Mouse (Mus musculus): ENCODE data around the gene Glod4. TPM values are rescaled to one million over a fixed set of nuclear protein-coding genes. Genes with fewer than 3 reads are reported as not detected.

Gene Glod4
- polyA plus RNA-seq, 1 experiment from 2014 or later: 122 TPM

- no peaks in the 10 kb centered on the region for H3K9me3 ChIP-seq (replicated peaks; ENCODE audit: control insufficient read depth, low read length)
- no peaks in the 10 kb centered on the region for H3K27me3 ChIP-seq (ENCODE audit: control insufficient read depth, insufficient read depth, low read length)
- ATAC-seq (replicated peaks; ENCODE audit: extremely low read depth, insufficient read depth, low FRiP score): no peak
- 52% methylated on average over 4 of the region's 4 CpGs for WGBS
- H3K27ac ChIP-seq (ENCODE audit: low read length): peak overlapping the region; percentile 25; the same call in 1 of the 2 replicates
- H3K4me1 ChIP-seq (ENCODE audit: control insufficient read depth, insufficient read depth, low read length): peaks cover 20% of the 10 kb centered on the region
- no peak overlapping the region for H3K4me3 ChIP-seq (ENCODE audit: low read length)
- no peak overlapping the region for H3K9ac ChIP-seq (ENCODE audit: low read length)
- H3K36me3 ChIP-seq (ENCODE audit: control insufficient read depth, insufficient read depth): peaks cover 6% of the 10 kb centered on the region
- no peak overlapping the region for H3K4me2 ChIP-seq (ENCODE audit: low read depth, low read length)
Observed at GRCm38 (mm10) chr11:76150980-76151379, 92.5 kb downstream of the Glod4 start.

GRCm38 (mm10) chr11:76148055-76149008 is 95.2 kb downstream of the Glod4 start:
- Histone ChIP-seq H3K27ac (ENCODE audit: low read length) (peak overlapping the region; percentile 48), H3K4me3 (ENCODE audit: low read length) (no peak overlapping the region), H3K4me2 (ENCODE audit: low read depth, low read length) (no peak overlapping the region), H3K4me1 (ENCODE audit: control insufficient read depth, insufficient read depth, low read length) (peaks cover 20% of the 10 kb centered on the region), H3K36me3 (ENCODE audit: control insufficient read depth, insufficient read depth) (no peaks in the 10 kb centered on the region), H3K9me3 (replicated peaks; ENCODE audit: control insufficient read depth, low read length) (no peaks in the 10 kb centered on the region), H3K9ac (ENCODE audit: low read length) (no peak overlapping the region), H3K27me3 (ENCODE audit: control insufficient read depth, insufficient read depth, low read length) (no peaks in the 10 kb centered on the region)
- 45% methylated on average over 8 of the region's 8 CpGs for WGBS
- peak; percentile 55; the same call in 1 of the 2 replicates for ATAC-seq (replicated peaks; ENCODE audit: extremely low read depth, insufficient read depth, low FRiP score)

DNA sequence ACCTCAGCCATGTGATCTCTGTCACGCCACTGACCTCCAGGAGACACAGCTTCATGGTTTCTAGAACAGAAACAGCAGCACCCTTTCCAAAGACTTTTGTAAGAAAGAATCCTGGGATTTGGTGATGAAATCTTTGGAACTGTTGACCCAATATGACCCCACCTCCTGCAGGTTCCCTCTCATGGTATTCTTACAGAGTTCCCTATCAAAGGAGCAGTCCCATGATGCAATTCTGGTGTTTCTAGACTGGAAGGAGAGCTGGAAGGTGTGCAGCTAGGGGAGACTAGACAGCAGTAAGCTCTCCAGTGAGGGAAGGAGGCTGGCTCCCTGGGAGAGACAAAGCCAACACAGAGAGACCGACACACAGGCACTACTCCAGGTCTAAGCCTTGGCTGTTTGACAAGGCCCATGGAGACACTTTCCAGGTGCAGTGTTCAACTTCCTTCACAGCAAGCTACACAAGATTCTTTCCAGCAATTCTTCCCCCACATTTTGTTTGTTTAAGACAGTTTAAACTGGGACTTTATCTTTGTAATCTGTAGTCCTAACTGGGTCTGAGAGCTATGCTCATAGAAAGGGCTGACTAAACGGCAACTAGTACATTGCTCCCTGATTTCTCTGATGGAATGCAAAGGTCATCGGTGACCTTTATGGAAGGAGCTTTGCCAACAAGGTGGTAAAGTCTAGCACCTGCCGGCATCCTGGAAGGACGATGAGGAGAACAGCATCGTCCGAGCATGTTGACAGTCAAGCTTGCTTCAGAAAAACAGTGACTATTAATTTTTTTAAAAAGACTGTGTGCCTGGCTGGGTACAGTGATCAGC is 97.1 kb downstream of the Glod4 start:
- H3K36me3 ChIP-seq (ENCODE audit: control insufficient read depth, insufficient read depth): no peaks in the 10 kb centered on the region
- no peak overlapping the region for H3K27ac ChIP-seq (ENCODE audit: low read length)
- no peak overlapping the region for H3K9ac ChIP-seq (ENCODE audit: low read length)
- peaks cover 20% of the 10 kb centered on the region for H3K4me1 ChIP-seq (ENCODE audit: control insufficient read depth, insufficient read depth, low read length)
- no peak for ATAC-seq (replicated peaks; ENCODE audit: extremely low read depth, insufficient read depth, low FRiP score)
- WGBS: 78% methylated on average over 8 of the region's 8 CpGs
- no peak overlapping the region for H3K4me3 ChIP-seq (ENCODE audit: low read length)
- no peaks in the 10 kb centered on the region for H3K27me3 ChIP-seq (ENCODE audit: control insufficient read depth, insufficient read depth, low read length)
- H3K9me3 ChIP-seq (replicated peaks; ENCODE audit: control insufficient read depth, low read length): no peaks in the 10 kb centered on the region
- H3K4me2 ChIP-seq (ENCODE audit: low read depth, low read length): no peak overlapping the region

- Histone ChIP-seq H3K4me3 (ENCODE audit: low read length) (no peak overlapping the region), H3K27me3 (ENCODE audit: control insufficient read depth, insufficient read depth, low read length) (no peaks in the 10 kb centered on the region), H3K4me2 (ENCODE audit: low read depth, low read length) (no peak overlapping the region), H3K27ac (ENCODE audit: low read length) (no peak overlapping the region), H3K9ac (ENCODE audit: low read length) (no peak overlapping the region), H3K9me3 (replicated peaks; ENCODE audit: control insufficient read depth, low read length) (no peaks in the 10 kb centered on the region), H3K36me3 (ENCODE audit: control insufficient read depth, insufficient read depth) (no peaks in the 10 kb centered on the region), H3K4me1 (ENCODE audit: control insufficient read depth, insufficient read depth, low read length) (peaks cover 20% of the 10 kb centered on the region)
- ATAC-seq (replicated peaks; ENCODE audit: extremely low read depth, insufficient read depth, low FRiP score): no peak
- WGBS: 90% methylated on average over 1 of the region's 1 CpGs
Observed at GRCm38 (mm10) chr11:76145169-76145568, 98.4 kb downstream of the Glod4 start.

GRCm38 (mm10) chr11:76144386-76144785 is 99.1 kb downstream of the Glod4 start:
- no peak for ATAC-seq (replicated peaks; ENCODE audit: extremely low read depth, insufficient read depth, low FRiP score)
- Histone ChIP-seq H3K4me1 (ENCODE audit: control insufficient read depth, insufficient read depth, low read length) (peaks cover 20% of the 10 kb centered on the region), H3K27ac (ENCODE audit: low read length) (no peak overlapping the region), H3K4me3 (ENCODE audit: low read length) (no peak overlapping the region), H3K9ac (ENCODE audit: low read length) (no peak overlapping the region), H3K36me3 (ENCODE audit: control insufficient read depth, insufficient read depth) (no peaks in the 10 kb centered on the region), H3K9me3 (replicated peaks; ENCODE audit: control insufficient read depth, low read length) (no peaks in the 10 kb centered on the region), H3K4me2 (ENCODE audit: low read depth, low read length) (no peak overlapping the region), H3K27me3 (ENCODE audit: control insufficient read depth, insufficient read depth, low read length) (no peaks in the 10 kb centered on the region)
- 90% methylated on average over 8 of the region's 8 CpGs for WGBS

GRCm38 (mm10) chr11:76137996-76138395 is 105.5 kb downstream of the Glod4 start:
- no peak overlapping the region for H3K4me3 ChIP-seq (ENCODE audit: low read length)
- H3K4me2 ChIP-seq (ENCODE audit: low read depth, low read length): no peak overlapping the region
- no peaks in the 10 kb centered on the region for H3K9me3 ChIP-seq (replicated peaks; ENCODE audit: control insufficient read depth, low read length)
- no peak overlapping the region for H3K9ac ChIP-seq (ENCODE audit: low read length)
- no peaks in the 10 kb centered on the region for H3K4me1 ChIP-seq (ENCODE audit: control insufficient read depth, insufficient read depth, low read length)
- H3K27ac ChIP-seq (ENCODE audit: low read length): no peak overlapping the region
- no peaks in the 10 kb centered on the region for H3K27me3 ChIP-seq (ENCODE audit: control insufficient read depth, insufficient read depth, low read length)
- 77% methylated on average over 3 of the region's 3 CpGs for WGBS
- no peak for ATAC-seq (replicated peaks; ENCODE audit: extremely low read depth, insufficient read depth, low FRiP score)
- peaks cover 19% of the 10 kb centered on the region for H3K36me3 ChIP-seq (ENCODE audit: control insufficient read depth, insufficient read depth)

DNA sequence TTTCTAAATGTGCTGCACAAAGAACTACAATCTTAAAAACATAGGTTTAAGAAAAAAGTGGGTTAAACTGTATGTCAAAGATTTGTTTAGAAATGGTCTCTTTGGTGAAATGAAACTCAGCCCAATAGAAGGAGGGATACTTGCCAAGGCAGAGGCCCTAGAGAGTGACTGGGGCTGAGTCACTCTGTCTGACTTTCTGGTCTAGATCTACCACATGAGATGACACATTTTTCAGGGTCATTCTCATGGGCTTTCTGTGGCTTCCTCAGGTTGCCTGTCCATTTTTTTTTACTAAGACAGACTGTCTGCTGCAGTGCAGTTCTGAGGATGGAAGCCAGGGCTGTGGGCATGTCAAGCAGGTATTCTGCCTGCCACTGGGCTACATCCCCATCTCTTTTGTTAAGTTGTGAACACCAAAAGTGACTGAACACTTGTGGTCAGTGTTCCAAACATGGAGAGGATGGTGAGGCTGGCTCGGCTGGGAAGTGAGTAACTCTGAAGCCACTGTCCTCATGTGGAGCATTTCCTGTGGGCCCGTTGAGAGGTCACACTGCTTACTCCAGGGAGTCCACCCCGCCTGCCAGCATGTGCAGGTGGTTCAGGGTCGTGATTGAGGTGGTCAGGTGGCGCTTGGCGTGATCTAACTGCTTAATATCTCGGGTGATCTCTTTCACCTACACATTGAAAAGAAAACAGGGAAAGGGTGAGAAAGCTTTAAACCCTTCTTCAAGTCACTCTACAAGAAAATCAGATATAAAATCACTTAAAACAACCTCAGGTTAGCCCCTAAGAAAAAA is 107.7 kb downstream of the Glod4 start:
- H3K4me1 ChIP-seq (ENCODE audit: control insufficient read depth, insufficient read depth, low read length): no peaks in the 10 kb centered on the region; the same call in 1 of the 2 replicates

GRCm38 (mm10) chr11:76130859-76131258 is 112.7 kb downstream of the Glod4 start:
- Histone ChIP-seq H3K27me3 (ENCODE audit: control insufficient read depth, insufficient read depth, low read length) (no peaks in the 10 kb centered on the region), H3K9me3 (replicated peaks; ENCODE audit: control insufficient read depth, low read length) (no peaks in the 10 kb centered on the region), H3K4me3 (ENCODE audit: low read length) (no peak overlapping the region), H3K4me1 (ENCODE audit: control insufficient read depth, insufficient read depth, low read length) (peaks cover 10% of the 10 kb centered on the region), H3K36me3 (ENCODE audit: control insufficient read depth, insufficient read depth) (peaks cover 16% of the 10 kb centered on the region), H3K9ac (ENCODE audit: low read length) (no peak overlapping the region), H3K4me2 (ENCODE audit: low read depth, low read length) (no peak overlapping the region), H3K27ac (ENCODE audit: low read length) (peak overlapping the region; percentile 39; the same call in 1 of the 2 replicates)
- WGBS: 57% methylated on average over 5 of the region's 5 CpGs
- peak; percentile 45; the same call in 1 of the 2 replicates for ATAC-seq (replicated peaks; ENCODE audit: extremely low read depth, insufficient read depth, low FRiP score)

More for the DNA sequence above, 107.7 kb downstream of the Glod4 start:
- WGBS: 84% methylated on average over 7 of the region's 7 CpGs
- no peak for ATAC-seq (replicated peaks; ENCODE audit: extremely low read depth, insufficient read depth, low FRiP score)
- Histone ChIP-seq H3K36me3 (ENCODE audit: control insufficient read depth, insufficient read depth) (peaks cover 22% of the 10 kb centered on the region), H3K4me2 (ENCODE audit: low read depth, low read length) (no peak overlapping the region), H3K27ac (ENCODE audit: low read length) (no peak overlapping the region), H3K9ac (ENCODE audit: low read length) (no peak overlapping the region), H3K9me3 (replicated peaks; ENCODE audit: control insufficient read depth, low read length) (no peaks in the 10 kb centered on the region), H3K4me3 (ENCODE audit: low read length) (no peak overlapping the region), H3K27me3 (ENCODE audit: control insufficient read depth, insufficient read depth, low read length) (no peaks in the 10 kb centered on the region)
